Mouse (Mus musculus): Measurements from ENCODE around the gene Rbbp9. TPM values are rescaled to one million over a fixed set of nuclear protein-coding genes. Genes with fewer than 3 reads are reported as not detected.

The Rbbp9 gene
- total RNA-seq, 2 experiments from 2014 or later = 10.4 to 12.1 TPM

DNA sequence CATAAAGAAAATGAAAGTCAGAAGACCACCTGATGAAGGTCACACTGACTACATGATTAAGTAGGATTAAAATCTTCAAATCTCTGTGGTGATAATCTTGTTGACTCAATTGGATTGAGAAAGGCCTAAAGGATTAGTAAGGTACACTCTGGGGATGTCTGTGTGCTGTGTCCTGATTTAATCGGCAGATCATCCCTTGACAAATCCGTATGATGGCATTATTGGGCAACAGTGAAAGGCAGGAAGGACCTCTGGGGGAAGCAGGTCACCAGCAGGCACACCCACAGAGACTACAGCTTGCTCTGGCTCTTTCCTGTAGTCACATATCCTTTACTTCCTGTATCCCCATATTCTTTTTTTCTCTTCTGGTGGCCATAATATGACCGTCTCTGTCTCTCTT is 30.9 kb downstream of the Rbbp9 start:
- intact Hi-C loops (cut with DNase I) = loop anchor here (10.0 kb wide), 1 partner anchor 1615 kb away; the partner anchor contains the start of gene Kif16b
- no peak for DNase-seq (ENCODE audit: low spot score)

DNA sequence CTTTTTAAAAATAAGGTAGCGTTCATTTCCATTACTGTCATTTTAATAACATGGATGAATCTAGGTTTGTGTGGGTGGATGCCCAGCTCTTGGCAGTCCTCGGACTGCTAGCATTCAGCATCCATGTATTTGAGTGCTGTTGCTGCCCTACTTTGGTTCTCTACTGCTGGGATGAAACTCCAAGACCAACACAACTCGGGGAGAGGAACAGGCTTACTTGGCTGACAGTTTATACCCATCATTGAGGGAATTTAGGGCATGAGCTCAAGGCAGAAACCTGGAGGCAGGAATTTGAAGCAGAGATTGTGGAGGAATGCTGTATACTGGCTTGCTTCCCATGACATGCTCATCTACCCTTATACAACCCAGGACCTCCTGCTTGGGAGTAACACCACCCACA is 36.0 kb downstream of the Rbbp9 start:
- intact Hi-C loops (cut with DNase I) = no loop called here
- no peak for DNase-seq (ENCODE audit: low spot score)

DNA sequence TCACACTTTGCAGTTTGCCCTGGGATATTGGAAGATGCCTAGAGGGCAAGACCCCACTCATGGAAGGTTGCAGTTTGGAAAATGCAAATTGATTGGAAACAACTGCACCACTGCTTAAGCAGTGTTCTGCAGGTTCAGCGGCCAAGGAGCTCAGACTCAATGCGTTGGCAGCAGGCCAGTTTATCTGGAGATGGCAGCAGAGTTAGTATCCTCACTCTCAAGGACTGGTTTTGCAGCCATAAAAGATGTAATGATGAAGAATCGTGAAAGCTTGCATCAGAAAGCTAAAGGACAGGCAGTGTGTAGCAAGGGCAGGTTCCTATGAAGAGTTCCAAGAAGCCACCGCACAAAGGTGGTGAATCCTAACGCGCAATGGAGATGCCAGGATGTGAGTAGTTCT is 48.5 kb downstream of the Rbbp9 start:
- intact Hi-C loops (cut with DNase I) = no loop called here
- no peak for DNase-seq (ENCODE audit: low spot score)

Other genes starting within 250 kb of the Rbbp9 start
- gene Ovol2, start 218.7 kb downstream of the Rbbp9 start, total RNA-seq (2021) = not detected
- gene Kat14, start 181.9 kb downstream of the Rbbp9 start, total RNA-seq (2021) = 10 to 100 TPM; 21.2 to 21.5 TPM
- gene Pet117, start 181.9 kb downstream of the Rbbp9 start, total RNA-seq (2021) = 1 to 10 TPM; 8.0 to 9.4 TPM
- gene Dzank1, start 23.5 kb downstream of the Rbbp9 start, total RNA-seq (2021) = 1 to 10 TPM in 1 of 2 experiments, under 1 TPM in 1; 0.70 to 2.1 TPM
- 10 to 100 TPM; 10.6 to 10.8 TPM for gene Polr3f, start 23.2 kb downstream of the Rbbp9 start, total RNA-seq (2021)
- 10 to 100 TPM; 22.5 to 28.1 TPM for gene Sec23b, start 5.4 kb upstream of the Rbbp9 start, total RNA-seq (2021)
- 10 to 100 TPM; 92.0 to 94.9 TPM for gene Smim26, start 43.2 kb upstream of the Rbbp9 start, total RNA-seq (2021)
- gene Dtd1, start 49.0 kb upstream of the Rbbp9 start, total RNA-seq (2021) = 10 to 100 TPM; 10.9 to 11.2 TPM